Mouse (Mus musculus): ENCODE results near the gene Gabrr3. TPM values are rescaled to one million over a fixed set of nuclear protein-coding genes. Genes with fewer than 3 reads are reported as not detected.

Gene Gabrr3
- polyA plus RNA-seq, 1 experiment from 2014 or later = not detected

DNA sequence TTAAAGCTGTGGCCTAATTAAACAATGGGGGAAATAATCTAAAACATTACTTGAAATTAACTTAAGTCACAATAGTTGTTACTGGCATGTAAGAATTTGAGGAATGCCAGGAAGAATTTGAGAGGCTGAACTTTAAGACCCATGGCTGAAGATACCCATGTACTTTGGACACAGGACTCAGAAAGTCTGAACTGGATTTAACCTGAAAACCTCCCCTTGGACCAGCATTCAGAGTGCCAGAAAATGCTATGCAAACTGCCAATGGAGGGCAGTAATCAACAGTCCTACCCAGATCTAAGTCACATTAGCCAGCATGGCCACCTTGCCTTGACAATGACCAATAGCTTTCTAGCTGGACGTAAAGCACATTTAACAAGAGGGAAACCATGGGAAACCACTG is 90.8 kb downstream of the Gabrr3 start:
- WGBS (ENCODE audit: missing documents) = 100% methylated on average over 1 of the region's 1 CpGs
- Histone ChIP-seq H3K4me3 (ENCODE audit: inconsistent target) (no peak overlapping the region), H3K79me2 (ENCODE audit: inconsistent target) (no peaks in the 10 kb centered on the region), H3K27ac (no peak overlapping the region), H3K36me3 (ENCODE audit: inconsistent target) (peaks cover 56% of the 10 kb centered on the region)

- H3K4me3 ChIP-seq (ENCODE audit: inconsistent target) = no peak overlapping the region
- 89% methylated on average over 3 of the region's 3 CpGs for WGBS (ENCODE audit: missing documents)
- H3K27ac ChIP-seq = no peak overlapping the region
- peaks cover 49% of the 10 kb centered on the region for H3K36me3 ChIP-seq (ENCODE audit: inconsistent target)
- no peaks in the 10 kb centered on the region for H3K79me2 ChIP-seq (ENCODE audit: inconsistent target)
Observed at GRCm38 (mm10) chr16:59499180-59499579, 92.0 kb downstream of the Gabrr3 start.

DNA sequence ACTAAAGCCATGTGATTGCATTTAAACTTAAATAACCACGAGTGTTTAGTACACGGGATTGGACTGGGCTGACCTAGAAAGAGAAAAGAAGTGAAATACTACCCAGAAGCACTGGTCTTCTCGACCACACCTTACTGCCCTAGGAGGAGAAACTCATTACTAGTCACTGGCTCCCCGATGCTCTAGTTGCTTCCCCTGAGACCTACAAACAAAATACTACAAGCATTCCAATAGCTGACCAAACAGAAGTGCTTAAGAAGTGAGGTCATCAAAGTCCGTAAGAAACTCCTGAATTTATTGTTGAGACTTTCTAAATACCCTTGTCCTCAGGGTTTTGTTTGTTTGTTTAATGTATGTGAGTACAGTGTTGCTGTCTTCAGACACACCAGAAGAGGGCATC is 102.7 kb downstream of the Gabrr3 start:
- 94% methylated on average over 5 of the region's 5 CpGs for WGBS (ENCODE audit: missing documents)
- peaks cover 18% of the 10 kb centered on the region; the same call in 1 of the 2 replicates for H3K79me2 ChIP-seq (ENCODE audit: inconsistent target)
- H3K36me3 ChIP-seq (ENCODE audit: inconsistent target) = peaks cover 32% of the 10 kb centered on the region; the same call in 1 of the 2 replicates
- no peak overlapping the region for H3K4me3 ChIP-seq (ENCODE audit: inconsistent target)
- H3K27ac ChIP-seq = no peak overlapping the region

Other genes with a start within 250 kb of the Gabrr3 start
- gene Olfr196, start 236.9 kb upstream of the Gabrr3 start, polyA plus RNA-seq (2018) = not detected in 3 replicates
- not detected in 3 replicates for gene Olfr198, start 203.8 kb upstream of the Gabrr3 start, polyA plus RNA-seq (2018)
- gene Olfr199, start 187.6 kb upstream of the Gabrr3 start, polyA plus RNA-seq (2018) = not detected in 3 replicates
- gene Olfr201, start 134.7 kb upstream of the Gabrr3 start, polyA plus RNA-seq (2018) = not detected in 3 replicates
- gene Olfr202, start 120.5 kb upstream of the Gabrr3 start, polyA plus RNA-seq (2018) = not detected in 3 replicates
- gene Olfr203, start 108.5 kb upstream of the Gabrr3 start, polyA plus RNA-seq (2018) = not detected in 3 replicates
- not detected in 3 replicates for gene Olfr204, start 89.1 kb upstream of the Gabrr3 start, polyA plus RNA-seq (2018)
- not detected in 3 replicates for gene Olfr205, start 76.2 kb upstream of the Gabrr3 start, polyA plus RNA-seq (2018)
- gene Olfr206, start 58.1 kb upstream of the Gabrr3 start, polyA plus RNA-seq (2018) = not detected in 3 replicates
- not detected in 3 replicates for gene Olfr209, start 43.3 kb upstream of the Gabrr3 start, polyA plus RNA-seq (2018)
- 16.2 to 32.5 TPM (median 30.8 TPM) in 3 replicates for gene Riox2, start 64.4 kb downstream of the Gabrr3 start, polyA plus RNA-seq (2018)
- 10.0 to 23.3 TPM (median 12.1 TPM) in 3 replicates for gene Crybg3, start 193.6 kb downstream of the Gabrr3 start, polyA plus RNA-seq (2018)
- gene Arl6, start 232.1 kb downstream of the Gabrr3 start, polyA plus RNA-seq (2018) = 3.8 to 6.6 TPM (median 5.2 TPM) in 3 replicates